Mouse (Mus musculus): ENCODE measurements around the gene Tmtc1. TPM values are rescaled to one million over a fixed set of nuclear protein-coding genes. Genes with fewer than 3 reads are reported as not detected.
A peak's percentile ranks its signal among the peaks of the same experiment; 100 is the strongest.

Gene Tmtc1
- total RNA-seq (2021): 10 to 100 TPM; 18.7 to 24.0 TPM

DNA sequence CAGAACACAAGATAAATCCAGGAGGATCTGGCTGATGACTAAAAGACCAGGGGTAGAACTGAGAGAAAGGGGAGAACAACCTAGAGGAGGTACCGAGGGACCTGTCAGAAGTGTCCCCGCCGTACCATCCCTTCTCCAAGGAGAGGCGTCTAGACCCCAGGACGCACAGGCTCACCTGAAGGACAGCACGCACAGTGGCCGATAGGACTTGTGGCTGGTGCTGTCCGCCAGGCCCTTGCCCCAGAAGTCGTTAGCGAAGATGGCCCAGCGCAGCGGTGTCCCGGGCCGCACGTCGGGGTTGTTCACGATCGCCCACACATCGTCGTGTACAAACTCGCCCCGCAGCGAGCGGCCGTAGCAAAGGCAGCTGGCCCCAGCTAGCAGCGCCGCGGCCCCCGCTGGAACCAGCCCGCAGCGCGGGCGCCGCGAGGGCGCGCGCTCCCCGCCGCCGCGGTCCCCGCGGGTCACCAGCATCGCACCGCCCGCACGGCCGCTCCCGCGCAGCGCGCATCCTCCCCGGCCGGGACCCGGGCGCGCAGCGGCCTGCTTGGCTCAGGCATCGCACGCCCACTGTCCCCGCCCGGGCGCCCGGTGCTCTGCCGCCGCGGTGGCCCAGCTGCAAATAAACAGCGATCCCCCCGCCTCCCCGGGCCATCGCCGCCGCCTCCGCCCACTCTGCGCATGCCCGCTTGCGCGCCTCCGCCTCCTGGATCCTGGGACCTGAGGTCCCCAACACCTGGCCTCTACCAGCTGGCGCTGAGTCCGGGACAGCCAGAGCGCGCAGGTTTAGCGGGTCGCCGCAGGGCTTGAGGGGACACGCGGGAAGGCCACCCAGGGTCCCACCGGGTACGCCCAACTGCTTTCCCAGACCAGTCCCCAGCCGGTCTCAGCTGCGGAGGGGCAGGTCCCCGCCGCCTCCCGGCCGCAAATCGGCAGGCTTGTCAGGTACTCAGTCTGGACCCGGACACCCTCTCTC is at the start of gene Tmtc1:
Gene Tmtc1 (minus strand): TSS at position 664 of the 976 bp plus-strand sequence.
- DNase-seq: peak; percentile 82

- DNase-seq: no peak
Observed at GRCm38 (mm10) chr6:148491849-148492248, 47.7 kb upstream of the Tmtc1 start.

GRCm38 (mm10) chr6:148486756-148487155 is 42.6 kb upstream of the Tmtc1 start:
- DNase-seq: no peak

DNA sequence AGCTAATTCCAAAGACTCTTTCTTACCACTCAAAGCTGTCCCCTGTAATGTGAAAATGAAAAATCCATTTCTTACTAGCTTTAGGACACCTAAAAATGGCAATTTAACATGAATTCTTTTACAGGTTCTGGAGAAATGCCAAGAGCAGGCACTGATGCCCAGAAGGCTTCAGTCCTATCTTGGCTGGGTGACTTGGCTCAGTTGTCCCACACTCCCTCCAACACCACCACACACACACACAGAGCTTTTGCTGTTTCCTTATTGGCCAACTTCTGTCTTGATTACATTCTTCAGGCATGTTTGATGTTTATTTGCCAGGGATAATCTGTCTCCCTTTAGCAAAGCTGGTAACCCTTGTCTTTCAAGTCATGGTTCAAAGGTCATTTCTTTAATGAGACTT is 37.7 kb upstream of the Tmtc1 start:
- DNase-seq: no peak

DNA sequence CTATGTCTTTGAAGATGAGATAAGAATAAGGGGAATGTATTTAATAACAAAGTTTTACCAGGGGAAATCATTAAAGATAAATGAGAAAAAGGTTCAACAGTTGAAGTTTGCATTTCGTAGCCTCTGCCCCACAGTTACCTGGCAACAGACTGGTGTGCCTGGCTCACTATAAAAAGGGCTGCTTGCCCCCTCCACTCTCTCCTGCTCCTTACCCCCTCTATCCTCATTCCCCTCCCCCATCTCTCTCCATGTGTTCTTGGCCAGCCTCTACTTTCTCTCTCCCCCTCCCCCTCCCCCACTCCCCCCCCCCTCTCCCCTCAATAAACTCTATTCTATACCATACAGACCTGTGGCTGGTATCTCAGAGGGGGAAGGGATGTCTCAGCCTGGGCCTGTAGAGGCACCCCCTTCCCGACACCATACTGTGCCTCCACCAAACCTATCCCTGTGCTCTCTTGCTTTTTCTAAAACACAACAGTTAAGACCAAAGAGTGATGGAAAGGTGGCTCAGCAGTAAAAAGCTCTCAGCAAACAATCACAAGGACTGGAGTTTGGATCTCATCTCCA is 35.6 kb upstream of the Tmtc1 start:
- no peak for DNase-seq

GRCm38 (mm10) chr6:148478350-148478749 is 34.2 kb upstream of the Tmtc1 start:
- DNase-seq: no peak

- DNase-seq: no peak
Observed at GRCm38 (mm10) chr6:148472289-148472688, 28.1 kb upstream of the Tmtc1 start.

DNA sequence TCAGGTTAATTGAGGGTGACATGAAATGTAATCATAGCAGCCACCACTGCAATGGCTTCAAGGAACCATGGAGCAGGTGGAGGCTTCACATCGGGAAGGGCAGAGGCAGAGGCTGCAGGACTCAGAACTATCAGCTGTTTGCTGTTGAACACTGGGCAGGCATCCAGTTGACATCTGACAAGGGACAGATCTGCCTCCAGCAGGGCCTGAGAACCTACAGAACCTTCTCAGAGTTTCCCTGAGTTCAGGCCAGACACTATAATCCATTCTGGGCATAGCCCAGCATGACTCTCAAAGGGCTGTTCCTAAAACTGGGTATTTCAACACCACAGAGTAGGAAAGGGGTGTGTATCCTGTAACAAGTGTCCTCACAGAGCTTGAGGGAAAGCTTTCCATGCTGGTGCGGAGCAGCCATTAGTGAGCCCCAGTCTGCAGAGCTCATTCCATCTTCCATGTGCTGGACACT is 23.8 kb upstream of the Tmtc1 start:
- peak; percentile 57 for DNase-seq

DNA sequence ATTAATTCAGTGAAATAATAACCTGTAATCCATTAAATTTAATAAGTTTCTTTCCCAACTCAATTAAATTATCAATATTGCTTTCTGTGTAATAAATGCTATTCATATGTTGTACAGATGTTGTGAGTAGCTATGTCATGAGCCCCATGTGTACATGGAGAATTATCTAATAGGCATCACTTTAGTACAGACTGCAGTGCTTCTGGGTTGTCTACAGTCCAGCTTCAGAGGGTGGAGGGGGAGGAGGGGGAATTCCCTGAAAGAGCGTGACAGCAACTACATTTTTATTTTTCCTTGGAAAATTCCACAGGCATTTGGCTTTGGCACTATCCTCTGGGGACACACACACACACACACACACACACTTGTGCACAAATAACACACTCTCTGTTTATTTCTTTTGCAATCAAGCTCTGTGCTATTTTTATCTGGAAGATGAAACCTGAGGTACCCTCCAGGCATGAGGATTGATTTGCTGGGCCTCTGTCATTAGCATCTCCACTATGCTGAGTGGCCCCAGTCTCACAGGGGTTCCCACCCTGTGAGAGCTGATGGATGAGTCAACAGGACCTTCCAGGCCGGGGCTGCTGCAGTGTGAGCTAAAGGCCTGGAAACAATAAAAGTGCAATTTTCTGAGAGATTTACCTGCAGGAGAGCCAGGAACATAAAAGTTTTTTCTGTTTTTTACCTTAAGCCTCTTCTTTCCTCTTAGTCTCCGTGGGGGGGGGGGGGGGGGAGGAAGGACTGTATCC is 23.2 kb upstream of the Tmtc1 start:
- no peak for DNase-seq

- no peak for DNase-seq
Observed at GRCm38 (mm10) chr6:148459636-148460035, 15.4 kb upstream of the Tmtc1 start.

DNA sequence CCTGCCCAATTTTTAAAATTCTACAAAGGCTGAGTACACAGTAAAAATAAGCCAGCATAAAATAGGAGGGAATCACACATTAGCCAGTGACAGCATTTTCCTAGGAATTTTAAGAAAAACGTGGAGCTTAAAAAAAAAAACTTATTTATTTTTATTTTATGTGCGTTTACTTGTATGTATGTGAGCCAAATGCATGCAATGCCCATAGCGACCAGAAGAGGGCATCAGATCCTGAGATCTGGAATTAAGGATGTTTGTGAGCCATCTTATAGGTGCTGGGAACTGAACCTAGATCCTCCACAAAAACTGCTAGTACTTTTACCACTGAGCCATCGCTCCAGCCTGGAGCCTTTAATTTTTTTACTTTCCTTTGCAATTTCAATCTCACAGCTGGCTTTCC is 11.3 kb upstream of the Tmtc1 start:
- no peak for DNase-seq

- DNase-seq: no peak
Observed at GRCm38 (mm10) chr6:148454740-148455139, 10.6 kb upstream of the Tmtc1 start.

GRCm38 (mm10) chr6:148448151-148448550 is 4.0 kb upstream of the Tmtc1 start:
- DNase-seq: no peak

DNA sequence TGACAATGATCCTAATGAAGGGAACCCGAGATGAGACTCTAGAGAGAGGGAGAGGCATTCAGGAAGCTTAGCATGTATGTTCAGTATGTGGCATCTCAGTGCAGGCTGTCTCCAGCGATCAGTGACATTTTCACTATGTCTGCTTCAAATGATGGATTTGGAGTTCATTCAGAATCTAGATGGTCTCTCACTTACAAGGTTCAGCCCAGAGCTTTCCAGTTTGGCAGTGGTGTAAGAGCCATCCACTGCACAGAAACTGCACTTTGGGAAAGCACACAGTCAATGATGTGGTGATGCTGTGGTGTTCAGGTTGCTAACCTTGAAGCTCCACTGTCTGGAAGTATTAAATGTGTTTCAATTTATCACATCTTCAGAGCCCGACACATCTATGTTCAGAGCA is 1.9 kb upstream of the Tmtc1 start:
- no peak for DNase-seq

GRCm38 (mm10) chr6:148444796-148445195 is 607 bp upstream of the Tmtc1 start:
- DNase-seq: no peak

GRCm38 (mm10) chr6:148443291-148443725 is 881 bp downstream of the Tmtc1 start:
- DNase-seq: peak; percentile 23

DNA sequence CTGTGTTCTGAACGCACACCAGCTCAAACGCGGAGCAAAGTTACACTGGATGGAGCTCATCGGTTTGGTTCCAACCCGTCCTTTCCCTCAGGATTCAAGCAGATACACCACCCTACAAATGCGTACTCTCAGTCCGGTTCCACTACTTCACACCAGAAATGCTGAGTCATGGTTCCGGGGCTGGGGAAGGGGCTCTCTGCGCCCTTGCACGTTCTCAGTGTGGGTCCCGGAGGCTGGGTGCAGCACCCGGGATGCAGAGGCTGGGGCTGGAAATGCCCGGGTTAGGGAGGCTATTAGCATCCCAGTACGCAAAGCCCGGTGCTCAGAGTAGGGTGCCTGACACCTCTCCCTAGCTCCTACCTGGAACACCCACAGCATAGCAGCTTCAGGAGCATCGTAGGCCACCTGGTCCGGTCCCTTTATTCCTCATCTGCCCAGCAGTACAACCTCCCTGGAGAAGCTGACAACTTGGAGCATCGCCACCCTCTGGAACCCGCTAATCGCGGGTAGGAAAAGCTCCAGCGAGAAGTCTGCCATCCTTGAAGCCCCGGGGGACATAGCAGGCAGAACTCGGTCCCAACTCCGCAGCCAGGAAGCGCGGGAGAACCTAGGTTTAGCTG is 1.4 kb downstream of the Tmtc1 start:
- peak; percentile 35 for DNase-seq

- peak; percentile 46 for DNase-seq
Observed at GRCm38 (mm10) chr6:148441871-148442270, 2.3 kb downstream of the Tmtc1 start.

DNA sequence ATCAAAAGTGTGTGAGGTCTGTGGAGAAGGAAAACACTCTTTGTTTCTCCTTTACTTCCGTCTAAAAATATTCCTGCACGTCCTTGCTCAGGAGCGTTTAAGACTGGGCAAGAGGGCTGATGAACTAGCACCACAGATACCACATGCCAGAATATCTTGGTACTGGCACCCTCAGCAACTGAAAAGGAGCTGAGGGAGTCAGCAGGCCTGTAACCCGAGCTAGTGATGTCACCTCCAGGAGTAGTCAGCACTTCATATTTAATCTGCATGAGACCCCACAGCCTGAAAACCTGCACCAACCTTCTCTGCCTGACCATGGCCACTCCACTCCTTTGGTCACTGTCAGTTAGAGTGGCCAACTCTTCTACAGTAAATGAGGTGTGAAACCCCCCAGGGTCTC is 5.1 kb downstream of the Tmtc1 start:
- DNase-seq: peak; percentile 17

DNA sequence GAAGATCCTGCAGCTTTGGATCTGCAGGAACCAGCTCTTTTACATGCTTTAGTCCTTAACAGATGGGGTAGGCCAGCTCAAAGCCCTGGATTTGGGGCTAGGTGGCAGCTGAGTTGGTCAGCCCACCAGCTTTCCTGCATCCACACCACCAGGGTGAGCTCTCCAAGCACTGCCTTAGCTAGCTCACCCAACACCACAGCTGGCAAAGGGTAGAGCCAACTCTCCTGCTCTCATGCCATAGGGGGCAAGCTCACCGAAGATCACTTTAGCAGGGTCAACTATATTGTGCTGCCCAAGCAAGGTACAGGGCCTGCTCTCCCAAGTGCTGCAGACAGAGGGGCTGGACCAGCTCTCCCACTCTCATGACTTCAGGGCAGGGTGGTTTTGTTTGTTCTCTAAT is 6.6 kb downstream of the Tmtc1 start:
- DNase-seq: peak; percentile 10

DNA sequence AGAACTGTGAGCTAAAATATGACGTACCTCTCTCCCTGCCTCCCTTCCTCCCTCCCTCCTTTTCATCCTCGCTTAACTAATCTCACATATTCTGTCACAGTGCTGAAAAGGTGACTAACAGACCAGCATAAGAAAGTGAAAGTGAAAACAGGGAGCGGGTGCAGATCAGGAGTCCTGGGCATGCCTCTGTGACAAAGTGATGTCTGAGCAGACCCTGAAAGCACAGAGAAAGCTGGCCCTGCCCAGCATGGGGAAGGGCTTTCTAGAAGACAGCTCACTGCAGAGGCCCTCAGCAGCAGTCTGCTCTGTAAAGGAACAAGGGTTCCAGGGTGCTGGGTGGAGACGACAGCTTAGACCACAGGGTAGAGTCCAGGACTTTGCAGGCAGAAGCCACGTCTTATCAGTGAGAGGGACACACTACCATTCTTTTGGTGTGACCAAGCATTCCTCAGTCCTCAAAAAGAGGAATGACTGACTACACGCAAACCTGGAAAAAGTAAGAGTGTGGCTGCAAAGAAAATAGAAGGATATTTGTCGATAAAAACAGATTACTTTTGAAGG is 7.7 kb downstream of the Tmtc1 start:
- no peak for DNase-seq

DNA sequence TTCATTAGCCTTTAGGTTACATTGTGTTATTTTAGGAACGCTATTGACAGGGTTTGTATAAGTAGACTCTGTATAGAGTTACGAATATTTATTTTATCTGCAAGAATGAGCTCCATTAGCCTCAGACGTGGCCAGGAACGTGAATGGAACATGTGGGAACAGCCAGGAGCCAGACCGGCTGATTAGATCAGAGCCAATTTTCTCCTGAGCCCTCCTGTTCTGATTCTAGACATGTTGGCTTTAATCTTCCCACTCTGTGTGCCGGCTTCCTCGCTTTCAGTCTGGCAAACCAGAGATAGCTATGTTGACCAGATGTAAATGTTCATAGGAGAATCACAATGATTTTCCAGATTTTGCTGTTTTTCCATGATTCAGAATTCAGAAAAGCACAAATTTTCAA is 22.6 kb downstream of the Tmtc1 start:
- no peak for DNase-seq

Data from heart, postnatal 4 days (tissue).